Comparison of ENCODE assay signal across 15 mouse cellular contexts in the genomic region with DNA sequence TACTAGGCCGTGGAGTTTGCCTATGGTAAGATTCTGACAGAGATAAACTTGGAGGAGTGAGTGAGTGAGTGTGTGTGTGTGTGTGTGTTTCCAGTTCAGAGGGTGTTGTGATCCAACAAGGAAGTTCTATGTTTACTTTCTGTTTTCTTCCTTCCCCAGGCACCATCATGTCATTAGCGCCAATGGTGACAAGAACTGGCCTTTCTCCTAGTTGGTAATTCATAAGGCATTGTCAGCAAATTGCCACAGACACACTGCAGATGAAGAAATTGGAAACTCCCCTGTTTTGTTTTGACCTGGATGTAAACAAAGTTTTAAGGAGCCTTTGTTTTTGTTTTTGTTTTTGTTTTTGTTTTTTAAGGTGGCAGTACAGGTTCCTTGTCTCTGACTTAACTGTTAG. TPM values are rescaled to one million over a fixed set of nuclear protein-coding genes. Genes with fewer than 3 reads are reported as not detected.
"Had no signal": no experiment of that assay in that cellular context is flagged by ENCODE, and none has a peak within 500 bp of the region (broad histone marks: within the 10 kb centered on the region; RNA-seq: fewer than 3 reads in every experiment).

No protein-coding gene starts in this region.

- DNase-seq: kidney, adult 11 months; kidney, postnatal 10 days; spleen, adult 18-20 months; thymus, adult 18-20 months; thymus, postnatal 14 days had no signal

- H3K4me1 ChIP-seq: midbrain, embryonic 15.5 days had no signal

- ATAC-seq: midbrain, embryonic 15.5 days had no signal

- H3K27ac ChIP-seq: left cerebral cortex, adult 2 months; limb, embryonic 10.5 days; liver, embryonic 15.5 days; midbrain, embryonic 15.5 days; neural tube, embryonic 12.5 days had no signal

- H3K9me3 ChIP-seq: limb, embryonic 10.5 days; liver, embryonic 15.5 days; midbrain, embryonic 15.5 days; neural tube, embryonic 12.5 days had no signal

- H3K36me3 ChIP-seq: limb, embryonic 10.5 days; liver, embryonic 15.5 days; midbrain, embryonic 15.5 days; neural tube, embryonic 12.5 days had no signal

- H3K4me2 ChIP-seq: liver, embryonic 11.5 days; liver, embryonic 15.5 days; midbrain, embryonic 15.5 days; neural tube, embryonic 12.5 days had no signal

- H3K9ac ChIP-seq: liver, embryonic 15.5 days; midbrain, embryonic 15.5 days; neural tube, embryonic 12.5 days had no signal

- H3K4me3 ChIP-seq: left cerebral cortex, adult 2 months; limb, embryonic 10.5 days; liver, embryonic 15.5 days; midbrain, embryonic 15.5 days; neural tube, embryonic 12.5 days had no signal

RNA-seq across cellular contexts. Expression of a gene that starts 9.6 kb away (rescaled TPM):
- total RNA-seq: megakaryocyte progenitor cell, adult 5-6 weeks; neutrophil, adult 5-6 weeks had no signal

RNA-seq across cellular contexts. Expression of a gene that starts 27.7 kb away (rescaled TPM):
- polyA plus RNA-seq: kidney, embryonic 14.5 days had no signal

RNA-seq across cellular contexts. Expression of a gene that starts 29.5 kb away (rescaled TPM):
- total RNA-seq: megakaryocyte progenitor cell, adult 5-6 weeks; monocyte, adult 5-6 weeks; neutrophil, adult 5-6 weeks had no signal
